Mouse (Mus musculus) hindbrain, embryonic 16.5 days (tissue): Measurements from ENCODE around the gene Fdx1. TPM values are rescaled to one million over a fixed set of nuclear protein-coding genes. Genes with fewer than 3 reads are reported as not detected.

Experiments used
- polyA plus RNA-seq: library from polyadenylated mRNA; unstranded; fragments of >200 nt; fragmentation: Nextera tagmentation; extraction: Ambion mirVana; gene quantifications from 2 replicates; pipeline ENCODE4 v1.2.1, GENCODE M21; 2015

Fdx1 gene
- polyA plus RNA-seq, 1 experiment from 2014 or later, result 46.7 TPM

Other genes starting within 250 kb of the Fdx1 start
- gene Arhgap20, start 198.2 kb downstream of the Fdx1 start, polyA plus RNA-seq, result 22.6 and 23.5 TPM in 2 replicates
- gene Rdx, start 83.6 kb upstream of the Fdx1 start, polyA plus RNA-seq, result 70.7 and 71.5 TPM in 2 replicates
- 3.0 and 3.4 TPM in 2 replicates for gene Zc3h12c, start 205.0 kb upstream of the Fdx1 start, polyA plus RNA-seq